Mouse (Mus musculus) cerebellum, adult 2 months (tissue): ENCODE measurements around the gene Smpdl3b.

Source experiments
- CTCF ChIP-seq: fragments of 200-500 bp; IDR thresholded peaks from 2 replicates; pipeline ENCODE4 v1.5.1; 2011; ENCODE audit warnings: low read depth, mild to moderate bottlenecking, control low read depth, low read length, moderate library complexity, borderline replicate concordance; ENCODE audit not compliant: insufficient read depth
- POLR2A ChIP-seq: fragments of 200-500 bp; IDR thresholded peaks from 2 replicates; pipeline ENCODE4 v1.6.1; 2011; ENCODE audit warnings: low read length, control low read depth, borderline replicate concordance; ENCODE audit not compliant: insufficient read depth

DNA sequence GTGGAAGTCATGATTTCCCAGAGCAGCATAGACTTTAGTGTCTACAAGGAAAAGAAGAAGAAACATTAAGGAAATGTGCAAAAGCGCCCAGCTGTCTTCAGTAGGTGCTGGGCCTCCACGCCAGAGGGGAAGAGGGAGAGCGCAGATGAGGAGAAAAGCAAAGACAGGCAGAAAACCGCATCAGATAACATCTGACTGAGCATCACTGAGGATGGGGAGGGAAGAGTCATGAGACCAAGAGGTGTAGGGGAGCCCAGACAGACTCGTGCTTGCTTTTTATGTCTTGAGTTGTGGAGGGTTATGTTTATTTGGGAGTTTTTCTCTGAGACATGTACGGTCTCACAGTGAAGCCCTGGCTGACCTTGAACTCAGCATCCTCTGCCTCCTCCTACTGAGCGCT is 15.6 kb downstream of the Smpdl3b start:
- no peak for TF ChIP-seq POLR2A
- no peak for TF ChIP-seq CTCF
